Mouse (Mus musculus): ENCODE measurements around the gene Tmem50a.

Tmem50a gene

GRCm38 (mm10) chr4:134879410-134879981, 35.3 kb downstream of the Tmem50a start:
- peak; percentile 64 to 66 for DNase-seq (ENCODE audit: low spot score in 2 of 2)

GRCm38 (mm10) chr4:134876171-134876570, 38.7 kb downstream of the Tmem50a start:
- no peak for DNase-seq (ENCODE audit: low spot score in 2 of 2)

- no peak for DNase-seq (ENCODE audit: low spot score in 2 of 2)
Observed at GRCm38 (mm10) chr4:134871950-134872349, 42.9 kb downstream of the Tmem50a start.

GRCm38 (mm10) chr4:134871477-134871876, 43.3 kb downstream of the Tmem50a start:
- DNase-seq (ENCODE audit: low spot score in 2 of 2), result no peak

GRCm38 (mm10) chr4:134869815-134870375, 44.9 kb downstream of the Tmem50a start:
- DNase-seq (ENCODE audit: low spot score in 2 of 2), result no peak

GRCm38 (mm10) chr4:134869068-134869730, 45.6 kb downstream of the Tmem50a start:
- no peak for DNase-seq (ENCODE audit: low spot score in 2 of 2)

- no peak for DNase-seq (ENCODE audit: low spot score in 2 of 2)
Observed at GRCm38 (mm10) chr4:134868490-134868889, 46.3 kb downstream of the Tmem50a start.

GRCm38 (mm10) chr4:134868065-134868464, 46.8 kb downstream of the Tmem50a start:
- DNase-seq (ENCODE audit: low spot score in 2 of 2), result no peak

GRCm38 (mm10) chr4:134867661-134868060, 47.2 kb downstream of the Tmem50a start:
- no peak for DNase-seq (ENCODE audit: low spot score in 2 of 2)

GRCm38 (mm10) chr4:134867213-134867612, 47.6 kb downstream of the Tmem50a start:
- no peak for DNase-seq (ENCODE audit: low spot score in 2 of 2)

- no peak for DNase-seq (ENCODE audit: low spot score in 2 of 2)
Observed at GRCm38 (mm10) chr4:134865789-134866188, 49.0 kb downstream of the Tmem50a start.

GRCm38 (mm10) chr4:134865340-134865739, 49.5 kb downstream of the Tmem50a start:
- no peak for DNase-seq (ENCODE audit: low spot score in 2 of 2)

- DNase-seq (ENCODE audit: low spot score in 2 of 2), result no peak
Observed at GRCm38 (mm10) chr4:134863937-134864729, 50.7 kb downstream of the Tmem50a start, which contains the start of gene Rhd. Gene Rhd, plus strand, starts transcription at chr4:134864536.

GRCm38 (mm10) chr4:134862996-134863395, 51.8 kb downstream of the Tmem50a start:
- DNase-seq (ENCODE audit: low spot score in 2 of 2), result no peak

- DNase-seq (ENCODE audit: low spot score in 2 of 2), result no peak
Observed at GRCm38 (mm10) chr4:134861884-134862283, 52.9 kb downstream of the Tmem50a start.

GRCm38 (mm10) chr4:134858494-134858893, 56.3 kb downstream of the Tmem50a start:
- no peak for DNase-seq (ENCODE audit: low spot score in 2 of 2)

- no peak for DNase-seq (ENCODE audit: low spot score in 2 of 2)
Observed at GRCm38 (mm10) chr4:134856501-134856900, 58.3 kb downstream of the Tmem50a start.

GRCm38 (mm10) chr4:134856056-134856455, 58.8 kb downstream of the Tmem50a start:
- no peak for DNase-seq (ENCODE audit: low spot score in 2 of 2)

- no peak for DNase-seq (ENCODE audit: low spot score in 2 of 2)
Observed at GRCm38 (mm10) chr4:134855371-134855770, 59.5 kb downstream of the Tmem50a start.

- DNase-seq (ENCODE audit: low spot score in 2 of 2), result peak; percentile 92 to 96
Observed at GRCm38 (mm10) chr4:134853637-134854485, 61.0 kb downstream of the Tmem50a start.

- peak; percentile 100 for DNase-seq (ENCODE audit: low spot score in 2 of 2)
Observed at GRCm38 (mm10) chr4:134853259-134853636, 61.6 kb downstream of the Tmem50a start, which contains the start of gene Maco1. Gene Maco1, minus strand, starts transcription at chr4:134853345.
